Mouse (Mus musculus): ENCODE data around the gene Zfp536.

DNA sequence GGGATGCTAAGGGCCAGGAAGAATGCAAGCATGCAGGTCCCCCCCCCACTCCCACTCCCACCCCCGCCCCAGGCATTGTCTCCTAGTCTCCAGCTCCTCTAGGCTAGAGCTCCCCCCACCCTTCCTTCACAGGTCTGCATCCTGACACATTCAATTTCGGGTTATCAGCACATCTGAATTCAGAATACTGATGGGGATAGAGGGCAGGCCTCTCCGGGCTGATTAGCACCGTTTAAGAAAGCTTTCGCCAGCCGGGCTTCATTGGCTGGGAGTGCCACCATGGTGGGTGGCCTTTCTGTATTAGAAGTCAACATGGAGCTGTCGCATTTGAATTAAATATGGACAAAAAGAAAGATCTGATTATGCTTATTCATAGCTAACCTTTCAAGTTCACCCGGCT is 36.2 kb downstream of the Zfp536 start:
- TF ChIP-seq POLR2A (IDR thresholded peaks at IDR 0.05; ENCODE audit: control insufficient read depth, extremely low read depth, insufficient read depth, low read length, poor library complexity): no peak
- no peak for TF ChIP-seq CTCF (IDR thresholded peaks at IDR 0.05; ENCODE audit: borderline replicate concordance, control insufficient read depth, extremely low read depth, insufficient read depth, low read length, poor library complexity)

Measured in thymus, adult 2 months (tissue).